Mouse (Mus musculus): ENCODE results near the gene Agps. TPM values are rescaled to one million over a fixed set of nuclear protein-coding genes. Genes with fewer than 3 reads are reported as not detected.

The Agps gene
- polyA plus RNA-seq, 1 experiment: 3.4 TPM

DNA sequence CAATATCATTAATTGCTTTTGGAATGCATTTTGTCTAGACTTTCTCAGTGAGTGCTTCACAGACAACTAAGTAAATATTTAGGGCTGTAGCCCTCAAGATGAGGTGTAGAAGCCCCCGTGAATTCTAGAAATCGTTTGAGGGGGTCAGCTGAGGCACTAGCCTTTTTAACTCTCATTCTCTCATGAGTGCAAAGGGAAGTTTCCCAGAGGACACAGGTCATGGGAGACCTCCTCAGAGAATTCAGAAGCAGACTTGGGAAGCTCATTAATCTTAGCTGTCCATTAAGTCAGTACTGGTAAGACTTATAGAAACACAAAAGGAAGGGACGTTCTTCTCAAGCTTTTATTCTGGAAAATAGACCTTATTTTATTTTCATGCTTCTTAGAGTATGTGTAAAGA lies 7.1 kb upstream of the Agps start:
- DNase-seq (ENCODE audit: low read depth, low spot score): no peak
- WGBS: 29% methylated on average over 3 of the region's 3 CpGs

DNA sequence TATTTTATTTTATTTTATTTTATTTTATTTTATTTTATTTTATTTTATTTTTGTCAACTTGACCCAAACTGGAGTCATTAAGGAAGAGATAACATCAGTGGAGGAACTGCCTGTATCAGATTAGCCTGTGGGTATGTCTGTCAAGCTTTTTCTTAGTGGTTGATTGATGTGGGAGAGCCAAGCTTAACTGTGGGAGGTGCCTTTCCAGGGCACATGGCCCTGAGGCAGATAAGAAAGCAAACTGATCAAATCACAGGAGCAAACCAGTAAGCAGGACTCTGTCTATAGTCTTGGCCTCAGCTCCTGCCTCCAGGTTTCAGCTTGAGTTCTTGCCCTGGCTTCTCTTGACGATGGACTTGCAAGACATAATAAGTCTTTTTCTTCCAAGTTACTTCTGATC lies 6.4 kb upstream of the Agps start:
- WGBS: 26% methylated on average over 1 of the region's 1 CpGs

DNA sequence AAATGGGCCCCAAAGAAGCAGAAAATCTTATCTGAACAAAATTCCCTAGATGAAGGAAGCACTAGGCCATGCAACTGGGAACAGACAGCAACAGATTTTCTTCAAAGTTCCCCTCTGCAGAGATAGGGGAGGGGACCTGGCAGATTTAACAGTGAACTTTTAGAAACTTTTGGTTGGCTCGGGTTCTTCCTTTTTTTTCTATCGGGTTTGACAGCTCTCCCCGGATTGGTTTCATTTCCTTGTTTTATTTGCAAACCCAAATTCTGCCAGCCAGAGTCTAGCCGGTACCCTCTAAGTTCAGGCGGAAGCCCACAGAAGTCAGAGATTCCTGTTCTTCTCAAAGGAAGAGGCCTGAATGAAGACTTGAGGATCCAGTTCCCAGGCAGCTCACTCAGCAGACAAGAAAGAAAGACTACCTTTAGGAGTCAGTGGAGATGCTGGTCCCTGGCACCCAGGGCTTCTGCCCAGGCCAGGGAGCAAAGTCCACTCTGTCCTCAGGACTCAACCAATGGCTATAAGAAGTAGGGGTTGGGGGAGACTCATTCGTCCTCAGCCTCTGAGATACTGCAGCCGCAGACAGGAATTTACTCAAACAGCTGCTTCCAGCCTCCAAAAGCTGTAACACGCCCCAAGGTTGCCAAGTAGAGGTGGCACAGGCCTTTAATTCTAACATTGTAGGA lies 2.9 kb upstream of the Agps start:
- no peak for DNase-seq (ENCODE audit: low read depth, low spot score)
- WGBS: 35% methylated on average over 8 of the region's 8 CpGs

More for the DNA sequence above, 6.4 kb upstream of the Agps start:
- DNase-seq (ENCODE audit: low read depth, low spot score): no peak

DNA sequence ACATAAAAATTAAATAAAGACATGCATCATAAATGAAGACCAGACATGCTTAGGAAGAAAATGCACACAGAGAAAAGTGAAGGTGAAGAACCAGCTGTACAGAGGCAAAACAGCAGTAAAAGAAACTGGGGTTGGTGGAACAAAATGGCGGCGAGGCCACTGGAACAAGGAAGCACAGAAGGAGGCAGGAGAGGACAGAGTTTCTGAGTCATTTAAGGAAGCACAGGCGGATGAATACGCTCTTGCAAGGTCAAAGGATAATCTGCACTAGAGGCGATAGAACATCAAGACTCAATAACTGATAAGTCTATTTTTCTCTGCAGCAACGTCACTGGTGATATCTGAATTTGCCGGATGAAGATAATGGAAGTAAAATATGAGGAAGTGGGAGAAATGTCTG lies 1.7 kb upstream of the Agps start:
- no peak for DNase-seq (ENCODE audit: low read depth, low spot score)
- 79% methylated on average over 7 of the region's 7 CpGs for WGBS

DNA sequence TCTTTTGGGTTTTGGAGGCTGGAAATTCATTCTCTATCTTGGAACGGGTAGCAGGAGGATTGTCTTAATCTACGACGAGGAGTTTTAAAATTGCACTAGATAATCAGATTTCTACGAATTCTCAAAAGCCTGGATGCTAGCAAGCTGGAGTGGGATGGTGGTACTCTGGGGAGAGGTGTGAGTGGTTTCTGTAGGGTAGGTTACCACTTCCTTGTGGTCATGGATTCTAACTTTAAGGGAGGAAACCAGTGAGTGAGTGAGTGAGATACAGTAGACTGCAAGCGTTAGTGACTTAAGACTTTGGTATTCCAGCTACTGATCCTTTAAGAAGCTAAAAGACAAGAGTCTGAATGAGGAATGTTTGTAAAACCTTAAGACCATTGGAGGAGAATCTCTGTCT lies 804 bp downstream of the Agps start:
- 0% methylated on average over 5 of the region's 5 CpGs for WGBS
- no peak for DNase-seq (ENCODE audit: low read depth, low spot score)

DNA sequence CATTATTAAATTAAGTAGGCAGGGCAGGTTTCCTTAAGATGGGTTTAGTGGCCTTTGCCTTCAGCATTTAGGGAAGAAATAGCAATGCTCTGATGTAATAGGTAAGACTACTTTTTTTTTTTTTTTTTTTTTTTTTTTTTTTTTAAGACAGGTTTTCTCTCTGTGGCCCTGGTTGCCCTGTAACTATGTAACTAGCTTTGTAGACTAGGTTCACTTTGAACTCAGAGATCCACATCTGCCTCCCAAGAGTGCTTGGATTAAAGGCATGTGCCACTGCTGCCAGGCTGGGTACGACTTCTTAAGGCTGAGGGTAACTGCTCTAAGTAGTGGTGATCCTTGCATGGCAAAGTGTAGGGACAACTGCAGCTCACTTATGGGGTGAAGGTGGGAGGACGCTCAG lies 2.5 kb downstream of the Agps start:
- 87% methylated on average over 2 of the region's 2 CpGs for WGBS
- no peak for DNase-seq (ENCODE audit: low read depth, low spot score)

DNA sequence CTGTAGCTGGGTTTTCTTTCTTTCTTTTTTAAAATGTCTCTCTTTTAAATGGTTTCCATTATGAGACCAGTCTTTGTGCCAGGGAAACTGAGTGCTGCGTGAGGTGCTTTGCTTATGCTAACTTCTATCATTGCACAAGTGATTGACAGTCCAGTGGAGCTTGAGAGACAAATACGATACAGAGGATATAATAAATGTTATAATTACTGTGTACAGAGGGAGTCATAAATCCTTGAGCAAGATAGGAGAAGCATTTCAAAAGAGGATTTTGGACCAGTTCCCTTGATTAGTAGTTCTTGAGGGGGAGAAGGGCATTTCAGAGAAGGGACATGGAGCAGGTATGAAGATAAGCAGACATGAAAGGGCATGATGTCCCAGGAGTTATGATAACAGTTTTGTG lies 10.3 kb downstream of the Agps start:
- 37% methylated on average over 2 of the region's 2 CpGs for WGBS
- no peak for DNase-seq (ENCODE audit: low read depth, low spot score)

DNA sequence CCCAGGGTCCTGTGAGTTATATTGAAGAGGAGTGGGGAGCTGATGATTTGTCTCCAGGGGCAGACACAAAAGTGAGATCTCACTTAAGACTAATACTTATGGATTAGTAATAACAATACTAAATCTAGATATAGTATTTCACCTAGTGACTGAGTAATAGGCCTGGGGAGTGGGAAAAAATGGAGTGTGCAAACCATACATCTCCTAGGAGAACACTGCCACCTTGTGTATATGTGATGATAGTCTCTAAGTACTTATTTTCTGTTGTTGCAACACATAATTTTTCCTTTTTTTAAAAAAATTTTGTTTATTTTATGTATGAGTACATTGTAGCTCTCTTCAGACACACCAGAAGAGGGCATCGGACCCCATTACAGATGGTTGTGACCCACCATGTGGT lies 15.7 kb downstream of the Agps start:
- 90% methylated on average over 1 of the region's 1 CpGs for WGBS

DNA sequence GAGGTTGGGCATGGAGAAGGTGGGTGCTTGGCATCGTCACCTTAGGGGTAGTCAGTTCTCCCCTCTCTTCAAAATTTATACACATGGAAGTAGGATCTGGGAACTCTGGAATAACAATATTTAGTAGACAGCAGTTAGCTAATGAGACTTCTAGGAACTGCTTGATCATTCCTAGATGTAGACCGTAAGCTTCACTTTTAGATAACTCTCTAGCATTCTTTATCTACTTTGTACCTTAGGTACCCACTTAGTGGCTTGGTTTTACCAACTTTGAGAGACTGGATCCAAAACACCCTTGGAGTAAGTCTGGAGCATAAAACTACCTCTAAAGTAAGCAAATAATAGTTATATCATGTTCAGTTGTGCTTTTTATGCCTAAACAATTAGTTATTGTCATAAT lies 20.5 kb downstream of the Agps start:
- DNase-seq (ENCODE audit: low read depth, low spot score): no peak

More for the DNA sequence above, 15.7 kb downstream of the Agps start:
- no peak for DNase-seq (ENCODE audit: low read depth, low spot score)

DNA sequence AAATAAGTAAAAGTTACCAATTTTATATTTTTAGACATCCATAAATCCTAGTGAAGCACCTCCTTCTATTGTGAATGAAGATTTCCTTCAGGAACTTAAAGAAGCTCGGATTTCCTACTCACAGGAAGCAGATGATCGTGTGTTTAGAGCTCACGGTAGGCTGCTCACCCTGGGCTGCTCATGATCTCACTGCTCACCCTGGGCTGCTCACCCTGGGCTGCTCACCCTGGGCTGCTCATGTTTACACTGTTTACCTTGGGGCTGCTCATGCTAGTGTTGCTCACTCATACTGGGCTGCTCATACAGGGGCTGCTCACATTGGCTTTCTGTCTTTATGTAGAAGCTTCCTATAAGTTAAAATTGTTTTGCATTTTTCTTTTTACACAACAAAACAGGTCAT lies 22.2 kb downstream of the Agps start:
- WGBS: 67% methylated on average over 3 of the region's 3 CpGs
- no peak for DNase-seq (ENCODE audit: low read depth, low spot score)

More for the DNA sequence above, 20.5 kb downstream of the Agps start:
- 97% methylated on average over 2 of the region's 2 CpGs for WGBS

DNA sequence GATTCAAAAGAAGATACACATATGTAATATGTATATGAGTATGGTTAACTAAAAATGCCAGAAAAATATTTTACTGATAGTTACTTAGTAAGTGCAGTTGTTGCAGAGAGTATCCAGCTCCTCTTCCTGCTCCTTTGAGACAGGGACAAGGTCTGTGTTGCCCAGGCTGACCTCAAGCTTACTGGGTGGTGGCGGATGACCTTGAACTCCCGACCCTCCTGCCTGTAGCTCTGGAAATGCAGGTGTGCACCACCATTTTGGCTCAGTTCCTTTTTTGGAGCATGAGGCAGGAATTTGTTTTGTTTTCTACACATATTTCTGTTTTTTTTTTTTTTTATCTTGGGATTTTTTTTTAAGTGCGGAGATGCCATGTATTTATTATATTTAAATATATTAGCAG lies 29.1 kb downstream of the Agps start:
- WGBS: 95% methylated on average over 3 of the region's 3 CpGs
- no peak for DNase-seq (ENCODE audit: low read depth, low spot score)

DNA sequence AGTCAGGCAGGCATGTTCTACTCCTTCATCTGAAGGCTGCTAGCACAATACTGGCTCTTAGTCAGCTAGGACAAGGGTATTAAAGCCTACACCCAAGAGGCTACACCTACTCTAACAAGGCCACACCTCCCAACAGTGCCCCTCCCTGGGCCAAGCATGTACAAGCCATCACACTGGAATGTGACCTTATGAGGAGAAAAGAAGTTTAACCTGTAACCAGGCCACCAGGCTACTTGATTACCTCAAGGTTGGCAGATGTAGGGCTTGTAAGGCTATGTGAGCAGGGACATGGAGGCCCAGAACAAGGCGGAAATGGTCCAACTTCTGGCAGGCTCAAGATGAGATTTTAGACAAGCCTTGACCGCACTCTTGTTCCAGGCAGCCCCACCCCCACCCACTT lies 37.6 kb downstream of the Agps start:
- peak; percentile 46 for DNase-seq (ENCODE audit: low read depth, low spot score)
- WGBS: 87% methylated on average over 2 of the region's 2 CpGs

DNA sequence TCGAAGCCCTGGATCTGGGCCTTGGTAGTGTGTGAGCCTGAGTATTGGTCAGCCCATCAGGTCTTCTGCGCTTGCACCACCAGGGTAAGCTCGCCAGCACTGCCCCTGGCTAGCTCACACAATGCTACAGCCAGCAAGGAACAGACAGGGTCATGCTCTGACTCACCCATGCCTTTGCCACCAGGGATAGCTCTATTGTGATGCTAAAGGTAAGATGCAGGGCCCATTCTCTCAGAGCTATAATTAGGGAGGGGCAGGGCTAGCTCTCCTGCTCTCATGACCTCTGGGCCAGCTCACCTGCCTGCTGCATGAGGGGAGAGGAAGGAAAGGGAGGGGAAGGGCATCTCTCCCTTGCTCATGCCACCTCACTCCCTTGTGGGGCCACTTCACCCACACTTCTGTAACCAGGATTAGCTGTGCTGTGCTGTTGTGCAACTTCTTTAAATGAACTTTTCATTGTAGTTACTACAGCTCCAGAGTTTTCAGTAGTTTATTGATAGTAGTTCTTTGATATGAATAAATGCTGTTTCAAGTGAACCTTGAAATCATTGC lies 42.1 kb downstream of the Agps start:
- 95% methylated on average over 3 of the region's 3 CpGs for WGBS

DNA sequence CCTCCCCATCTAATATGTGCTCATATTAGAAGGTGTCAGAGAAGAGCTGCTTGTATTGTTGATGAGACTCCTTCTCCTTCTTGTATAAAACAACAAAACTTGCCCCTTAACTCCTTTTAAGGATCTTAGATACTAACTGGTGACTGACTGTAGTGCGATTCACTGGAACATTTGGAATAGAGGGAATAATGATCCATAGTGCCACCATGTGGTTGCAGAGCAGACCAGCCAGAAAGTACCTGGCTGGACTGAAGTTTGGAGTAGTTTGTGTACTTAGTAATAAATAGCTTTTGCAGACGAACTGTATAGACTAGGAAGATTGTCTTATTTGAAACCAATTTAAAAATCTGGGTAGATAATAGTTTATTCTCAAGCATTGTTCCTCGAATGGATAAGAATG lies 47.8 kb downstream of the Agps start:
- DNase-seq (ENCODE audit: low read depth, low spot score): peak; percentile 27
- 37% methylated on average over 3 of the region's 3 CpGs for WGBS

More for the DNA sequence above, 42.1 kb downstream of the Agps start:
- DNase-seq (ENCODE audit: low read depth, low spot score): no peak

DNA sequence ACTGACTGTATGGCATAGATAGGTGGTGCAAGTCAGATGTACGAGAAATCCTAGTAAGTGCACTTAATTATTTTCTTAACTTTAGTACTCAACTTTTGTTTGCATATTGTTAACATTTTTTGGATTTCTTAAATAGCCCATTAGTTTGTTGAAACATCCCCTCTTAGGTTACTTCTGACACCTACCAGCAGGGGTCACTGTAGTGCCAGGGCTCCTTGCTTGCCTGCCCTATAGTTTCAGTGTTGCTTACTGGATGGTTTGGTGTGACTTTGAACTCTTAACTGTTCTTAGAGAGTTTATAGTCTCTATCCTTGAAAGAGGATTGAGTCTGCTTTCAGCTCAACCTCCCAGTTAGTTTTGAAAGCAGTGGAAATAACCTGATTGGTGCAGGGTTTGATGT lies 51.6 kb downstream of the Agps start:
- WGBS: 20% methylated on average over 1 of the region's 1 CpGs

DNA sequence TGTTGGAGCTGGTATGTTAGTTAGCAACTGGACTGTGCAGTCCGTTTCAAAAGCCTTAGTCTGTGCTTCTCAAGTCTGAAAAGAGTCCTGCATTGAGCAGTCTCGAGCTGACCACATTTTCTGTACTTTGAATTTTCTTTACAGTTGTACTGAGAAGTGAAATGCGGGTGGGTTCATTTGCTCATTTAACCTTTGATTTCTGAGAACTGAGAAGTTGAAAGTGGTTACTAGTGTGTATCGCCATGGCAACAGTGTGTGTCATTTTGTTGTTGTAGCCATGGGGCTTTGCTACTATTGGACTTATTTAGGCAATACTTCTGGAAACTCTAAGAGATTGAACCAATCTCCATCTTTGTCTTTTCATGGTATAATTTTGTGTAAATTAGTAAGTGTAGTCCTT lies 60.0 kb downstream of the Agps start:
- WGBS: 60% methylated on average over 4 of the region's 4 CpGs
- no peak for DNase-seq (ENCODE audit: low read depth, low spot score)

More for the DNA sequence above, 51.6 kb downstream of the Agps start:
- peak; percentile 38 for DNase-seq (ENCODE audit: low read depth, low spot score)

DNA sequence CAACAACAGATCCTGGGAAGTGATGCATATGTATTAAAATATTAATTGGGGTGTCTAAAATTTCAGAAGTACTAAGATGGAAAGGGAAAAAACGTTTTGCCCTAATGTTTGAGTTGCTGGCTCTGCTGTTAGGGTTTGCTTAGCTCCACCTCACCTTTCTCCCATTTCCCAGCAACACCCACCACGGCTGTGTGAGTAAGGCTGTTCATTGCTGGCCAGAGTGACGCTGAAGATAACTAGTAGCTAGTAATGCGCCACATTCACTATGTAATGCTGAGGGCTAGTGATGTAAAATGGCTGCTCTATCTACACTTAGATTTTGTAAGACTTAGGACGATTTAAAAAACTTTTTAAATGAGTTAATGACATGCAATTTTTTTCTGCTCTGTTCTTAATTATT lies 63.7 kb downstream of the Agps start:
- WGBS: 73% methylated on average over 5 of the region's 5 CpGs
- DNase-seq (ENCODE audit: low read depth, low spot score): no peak

DNA sequence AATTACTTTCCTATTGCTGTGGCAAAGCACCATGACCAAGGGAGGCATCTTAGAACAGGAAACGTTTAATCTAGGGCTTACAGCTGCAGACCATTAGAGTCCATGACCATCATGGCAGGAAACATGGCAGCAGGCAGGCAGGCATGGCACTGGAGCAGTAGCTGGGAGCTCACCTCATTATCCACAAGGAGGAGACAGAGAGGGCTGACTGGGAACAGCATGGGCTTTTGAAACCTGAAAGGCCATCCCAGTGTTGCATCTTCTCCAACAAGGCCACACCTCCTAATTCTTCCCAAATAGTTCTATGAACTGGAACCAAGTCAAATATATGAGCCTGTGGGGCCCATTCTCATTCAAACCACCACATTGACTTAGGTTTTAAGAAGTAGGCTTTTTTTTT lies 68.3 kb downstream of the Agps start:
- DNase-seq (ENCODE audit: low read depth, low spot score): no peak
- WGBS: 92% methylated on average over 1 of the region's 1 CpGs

DNA sequence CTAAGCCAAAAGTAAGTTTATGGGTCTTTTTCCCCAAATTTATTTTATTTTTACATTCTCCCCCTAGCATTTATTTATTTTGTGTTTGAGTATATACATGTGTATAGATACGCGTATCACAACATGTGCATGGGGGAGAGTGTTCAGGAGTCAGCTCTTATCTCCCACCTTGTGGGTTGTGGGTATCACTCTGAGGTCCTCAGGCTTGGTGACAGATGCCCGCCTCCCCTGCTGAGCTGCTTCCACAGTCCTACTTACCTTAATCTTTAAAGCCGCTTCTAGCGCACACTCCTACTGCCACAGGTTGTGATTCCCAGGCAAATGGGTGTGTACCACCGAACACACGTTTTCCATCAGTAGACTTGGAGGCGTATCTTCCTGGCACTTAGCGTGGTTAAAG lies 69.9 kb downstream of the Agps start:
- 92% methylated on average over 9 of the region's 9 CpGs for WGBS

DNA sequence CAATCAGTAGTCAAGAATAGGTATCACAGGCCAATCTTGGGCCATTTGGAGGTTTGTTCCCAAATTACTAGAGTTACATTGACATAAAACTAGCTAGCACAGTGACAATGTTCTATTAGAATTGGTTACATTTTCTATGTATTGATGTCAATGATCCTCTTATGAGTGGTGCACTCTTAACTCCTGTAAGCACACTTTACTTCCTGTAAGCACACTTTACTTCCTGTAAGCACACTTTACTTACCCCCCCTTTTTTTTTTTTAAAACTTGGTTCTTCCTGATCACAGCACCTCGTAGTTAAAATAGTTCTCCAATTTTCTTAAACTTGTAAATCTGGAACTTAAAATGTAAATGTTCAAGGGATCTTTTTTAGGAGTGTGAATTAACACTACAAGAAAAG lies 75.2 kb downstream of the Agps start:
- WGBS: 48% methylated on average over 1 of the region's 1 CpGs
- DNase-seq (ENCODE audit: low read depth, low spot score): no peak

More for the DNA sequence above, 69.9 kb downstream of the Agps start:
- no peak for DNase-seq (ENCODE audit: low read depth, low spot score)

DNA sequence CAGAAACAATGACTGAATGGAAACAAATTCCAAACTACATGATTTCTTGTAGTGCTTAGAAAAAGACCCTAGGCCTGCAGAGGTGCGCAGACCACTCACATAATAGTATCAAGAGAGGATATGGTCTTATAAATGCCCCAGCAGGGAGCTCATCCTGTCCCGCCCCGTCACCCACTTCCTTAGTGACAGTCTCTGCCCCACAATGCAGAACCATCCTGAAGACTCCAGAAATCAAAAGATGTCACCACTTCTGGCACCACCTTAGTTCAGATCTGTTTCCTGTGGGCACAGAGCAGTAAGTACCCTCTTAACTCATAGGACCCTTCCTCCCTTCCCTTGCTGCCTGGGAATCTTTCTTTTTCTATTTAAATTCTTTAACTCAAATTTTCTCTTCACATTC lies 83.1 kb downstream of the Agps start:
- DNase-seq (ENCODE audit: low read depth, low spot score): no peak
- 94% methylated on average over 3 of the region's 3 CpGs for WGBS

Data from large intestine, adult 2 months (tissue).